Mouse (Mus musculus): Measurements from ENCODE around the gene Mtmr10.
A peak's percentile ranks its signal among the peaks of the same experiment; 100 is the strongest.

Gene Mtmr10

DNA sequence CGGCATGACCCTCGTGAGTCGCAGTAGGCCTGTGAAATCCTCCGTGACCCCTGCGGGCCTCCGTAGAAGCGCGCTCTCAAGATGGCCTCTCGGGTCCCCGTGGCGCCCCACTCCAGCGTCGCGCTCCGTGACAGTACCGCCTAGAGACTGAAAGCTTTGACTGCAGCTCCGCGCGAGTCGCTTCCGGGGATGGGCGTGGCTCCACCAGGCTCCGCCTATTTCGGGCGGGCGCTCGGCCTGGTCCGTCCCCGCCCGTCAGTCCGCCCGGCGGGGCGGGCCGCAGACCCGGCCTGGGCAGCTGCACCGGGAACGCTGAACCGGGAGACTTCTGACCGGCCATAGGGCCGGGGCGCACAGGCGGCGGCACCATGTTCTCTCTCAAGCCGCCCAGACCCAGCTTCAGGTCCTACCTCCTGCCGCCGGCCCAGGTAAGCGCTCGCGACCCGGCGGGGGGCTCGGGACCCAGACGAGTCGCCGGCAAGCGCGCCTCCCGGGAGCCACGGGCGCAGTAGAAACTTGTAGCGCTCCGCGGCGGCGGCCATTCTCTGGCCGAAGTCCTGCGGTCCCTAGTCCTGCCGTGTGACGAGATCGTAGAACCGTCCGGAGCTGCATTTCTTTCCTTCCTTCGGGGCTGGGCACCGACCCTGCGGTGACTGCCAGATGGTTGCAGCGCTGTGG is at the start of gene Mtmr10:
TSS of gene Mtmr10 (plus strand) at position 240 of the 678 bp plus-strand sequence.
- peak; percentile 97 for DNase-seq (ENCODE audit: low read depth, low spot score)

DNA sequence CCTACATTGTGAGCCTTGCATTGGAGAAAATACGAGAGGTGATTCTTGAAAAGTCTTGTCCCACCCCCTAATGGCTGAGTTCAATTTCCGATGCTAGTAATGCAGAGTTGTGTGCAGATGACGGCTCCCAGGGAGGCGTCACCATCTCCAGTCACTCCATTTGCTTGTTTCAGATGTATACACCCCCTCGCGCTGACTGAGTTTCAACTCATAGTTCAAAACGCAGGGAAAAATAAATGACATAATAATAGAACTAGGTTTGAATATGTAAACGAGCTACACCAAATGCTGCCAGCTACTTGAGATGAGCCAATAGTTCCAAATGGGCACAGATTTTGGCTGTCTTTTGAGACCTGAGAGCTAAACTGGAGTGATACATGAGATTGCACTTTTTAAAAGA is 49.7 kb upstream of the Mtmr10 start:
- DNase-seq (ENCODE audit: low read depth, low spot score) = no peak

- no peak for DNase-seq (ENCODE audit: low read depth, low spot score)
Measured at GRCm38 (mm10) chr7:64238410-64239086, 48.9 kb upstream of the Mtmr10 start.

DNA sequence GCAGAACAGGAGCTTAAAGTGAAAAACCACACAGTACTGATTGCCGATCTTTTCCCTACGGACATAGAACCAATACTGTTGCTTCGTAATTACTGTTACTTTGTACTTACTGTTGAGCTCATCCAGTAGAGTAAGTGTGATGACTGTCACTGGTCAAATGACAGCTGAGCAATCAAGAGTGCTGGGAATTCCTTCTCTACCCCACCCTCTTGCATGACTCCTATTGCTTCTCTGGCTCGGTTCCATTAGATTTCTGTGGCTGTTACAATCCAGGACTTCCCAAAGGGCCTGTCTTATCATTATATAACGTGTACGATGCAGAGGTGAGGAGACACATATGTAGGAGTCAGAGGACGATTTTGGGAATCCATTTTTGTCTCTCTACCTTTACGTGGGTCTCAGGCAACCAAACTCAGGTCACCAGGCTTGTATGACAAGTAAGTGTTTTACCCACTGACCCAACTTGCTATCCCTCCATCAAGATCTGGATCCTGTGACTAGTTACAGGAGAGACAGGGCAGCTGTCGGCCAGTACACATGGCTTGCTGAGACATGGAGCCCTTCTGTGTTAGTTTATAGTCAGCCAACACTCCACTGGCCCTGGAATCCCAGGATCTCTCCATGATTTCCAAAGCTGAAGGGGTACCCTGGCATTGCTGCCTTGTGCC is 48.2 kb upstream of the Mtmr10 start:
- DNase-seq (ENCODE audit: low read depth, low spot score) = no peak

- no peak for DNase-seq (ENCODE audit: low read depth, low spot score)
Measured at GRCm38 (mm10) chr7:64239806-64240315, 47.6 kb upstream of the Mtmr10 start.

- DNase-seq (ENCODE audit: low read depth, low spot score) = no peak
Measured at GRCm38 (mm10) chr7:64242424-64242823, 45.0 kb upstream of the Mtmr10 start.

- DNase-seq (ENCODE audit: low read depth, low spot score) = no peak
Measured at GRCm38 (mm10) chr7:64244371-64244770, 43.1 kb upstream of the Mtmr10 start.

DNA sequence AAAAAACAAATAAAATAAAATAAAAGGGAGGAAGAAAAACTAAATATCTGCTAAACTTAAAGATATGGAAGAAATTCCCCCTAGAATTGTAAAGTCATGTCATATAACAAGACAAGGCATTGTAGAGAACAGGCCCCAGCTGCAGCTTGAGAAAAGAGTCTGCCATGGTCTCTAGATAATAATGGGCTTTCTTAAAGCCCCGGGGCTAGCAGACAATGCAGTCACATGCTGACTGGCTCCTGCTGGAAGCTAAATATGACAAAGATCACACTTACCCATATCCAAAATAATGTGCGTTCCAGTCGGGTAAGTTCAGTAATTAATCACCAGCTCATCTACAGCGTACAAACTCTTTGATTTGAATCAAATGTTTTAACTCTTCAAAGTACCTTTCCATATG is 40.7 kb upstream of the Mtmr10 start:
- no peak for DNase-seq (ENCODE audit: low read depth, low spot score)

GRCm38 (mm10) chr7:64248352-64248751 is 39.1 kb upstream of the Mtmr10 start:
- no peak for DNase-seq (ENCODE audit: low read depth, low spot score)

DNA sequence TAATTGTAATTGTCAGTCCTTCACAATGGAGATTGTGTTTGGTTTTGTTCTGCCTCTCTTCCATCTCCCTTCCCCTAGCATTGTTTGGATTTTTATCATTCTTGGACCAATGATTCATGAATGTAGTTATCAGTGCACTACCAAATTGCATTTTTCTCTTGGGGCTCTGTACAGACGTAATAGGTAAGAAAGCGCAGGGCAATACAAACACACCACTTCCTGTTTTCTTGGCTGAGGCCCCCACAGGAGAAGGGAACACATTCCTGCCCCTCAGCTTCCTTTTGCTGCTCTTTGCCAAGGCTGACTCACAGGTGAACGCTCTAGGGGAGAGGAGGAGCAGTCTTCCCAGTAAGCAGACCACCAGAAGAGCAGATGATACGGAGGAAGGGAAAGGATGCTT is 37.7 kb upstream of the Mtmr10 start:
- DNase-seq (ENCODE audit: low read depth, low spot score) = no peak

- DNase-seq (ENCODE audit: low read depth, low spot score) = no peak
Measured at GRCm38 (mm10) chr7:64250417-64250816, 37.0 kb upstream of the Mtmr10 start.

GRCm38 (mm10) chr7:64253736-64254135 is 33.7 kb upstream of the Mtmr10 start:
- no peak for DNase-seq (ENCODE audit: low read depth, low spot score)

DNA sequence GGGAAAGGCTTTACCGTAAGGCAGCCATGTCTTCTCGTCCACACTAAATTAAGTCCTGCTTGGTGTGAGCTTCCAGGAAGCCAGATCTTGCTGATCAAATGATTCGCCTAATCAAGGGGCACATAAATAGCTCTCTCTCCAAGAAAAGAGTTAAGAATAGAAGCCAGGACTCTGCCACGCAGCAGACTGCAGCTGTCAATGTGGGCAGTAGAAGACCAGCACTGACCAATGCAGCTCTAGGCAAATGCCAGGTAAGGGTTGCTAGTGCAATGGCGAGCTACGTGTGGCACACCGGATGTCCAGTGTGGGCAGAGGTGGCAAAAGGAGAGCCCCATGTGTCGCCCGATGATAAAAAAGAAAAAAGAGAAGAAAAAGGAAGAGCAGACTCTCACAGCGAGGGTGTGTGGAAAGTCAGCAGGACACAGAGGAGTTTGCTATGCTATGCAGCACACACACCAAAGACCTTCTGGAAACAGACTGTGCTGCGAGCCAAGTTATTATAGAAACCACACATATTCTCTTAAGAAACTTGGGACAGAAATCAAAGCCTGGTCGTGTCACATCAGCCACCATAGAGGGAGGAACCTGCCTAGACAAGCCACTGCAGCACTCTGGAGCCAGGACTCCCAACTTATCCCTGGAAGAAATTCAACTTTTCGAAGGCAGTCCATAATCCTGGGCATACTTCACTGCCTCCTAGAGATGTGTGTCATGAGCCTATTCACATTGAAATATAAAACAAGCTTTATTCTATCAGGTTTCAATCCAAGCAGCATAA is 21.8 kb upstream of the Mtmr10 start:
- DNase-seq (ENCODE audit: low read depth, low spot score) = no peak

DNA sequence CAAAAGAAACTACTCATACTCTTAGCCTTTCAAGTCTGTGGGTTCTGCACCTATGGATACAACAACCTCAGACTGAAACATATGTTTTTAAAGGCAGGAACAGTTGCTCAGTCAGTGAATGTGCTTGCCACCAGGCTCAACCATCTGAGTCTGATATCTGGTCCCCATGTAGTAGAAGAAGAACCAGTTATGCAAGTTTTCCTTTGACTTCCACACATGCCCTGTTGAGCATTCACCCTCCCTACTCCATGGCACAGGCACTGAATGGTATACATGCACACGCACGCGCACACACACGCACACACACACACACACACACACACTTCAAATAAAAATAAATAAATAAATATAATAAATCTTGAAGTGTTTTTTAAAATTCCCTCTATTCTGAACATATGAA is 20.9 kb upstream of the Mtmr10 start:
- no peak for DNase-seq (ENCODE audit: low read depth, low spot score)

DNA sequence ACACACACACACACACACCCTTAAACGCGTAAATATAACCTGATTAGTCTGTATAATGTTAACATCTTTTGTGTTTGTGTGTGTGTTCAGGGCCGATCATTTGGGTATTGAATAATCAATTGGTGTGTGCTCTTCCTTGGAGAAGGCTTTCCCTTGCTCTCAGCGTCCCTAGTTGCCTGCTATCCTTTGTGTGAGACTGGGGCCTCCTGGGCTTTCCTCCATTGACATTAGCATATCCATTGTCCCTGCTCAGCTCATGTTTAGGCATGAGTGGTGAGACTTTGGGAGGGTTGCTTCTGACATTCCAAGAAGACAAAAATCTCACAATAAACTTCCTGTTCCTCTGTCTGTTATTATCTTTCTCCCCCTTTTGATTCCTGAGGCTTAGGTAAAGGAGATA is 15.5 kb upstream of the Mtmr10 start:
- no peak for DNase-seq (ENCODE audit: low read depth, low spot score)

GRCm38 (mm10) chr7:64275518-64275917 is 11.9 kb upstream of the Mtmr10 start:
- DNase-seq (ENCODE audit: low read depth, low spot score) = no peak

GRCm38 (mm10) chr7:64276921-64277320 is 10.5 kb upstream of the Mtmr10 start:
- no peak for DNase-seq (ENCODE audit: low read depth, low spot score)

DNA sequence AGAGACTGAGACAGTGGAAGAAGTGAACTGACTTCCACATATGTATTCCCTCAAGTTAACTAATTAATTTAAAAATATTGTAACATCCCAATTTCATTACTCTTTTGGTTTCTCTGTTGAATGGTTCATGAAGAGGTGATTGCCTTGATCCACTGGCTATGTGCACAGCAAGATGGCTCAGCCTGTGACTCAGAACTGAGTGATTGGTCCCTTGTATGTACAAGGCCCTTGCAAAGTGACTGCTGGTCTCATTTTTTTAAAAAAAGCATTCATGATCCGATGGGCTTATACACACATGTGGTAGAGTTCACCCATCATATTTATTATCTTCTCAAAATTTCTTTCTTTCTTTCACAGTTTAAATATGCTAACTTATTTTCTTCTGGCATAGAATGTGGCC is 8.9 kb upstream of the Mtmr10 start:
- no peak for DNase-seq (ENCODE audit: low read depth, low spot score)

- DNase-seq (ENCODE audit: low read depth, low spot score) = no peak
Measured at GRCm38 (mm10) chr7:64279548-64279947, 7.9 kb upstream of the Mtmr10 start.

DNA sequence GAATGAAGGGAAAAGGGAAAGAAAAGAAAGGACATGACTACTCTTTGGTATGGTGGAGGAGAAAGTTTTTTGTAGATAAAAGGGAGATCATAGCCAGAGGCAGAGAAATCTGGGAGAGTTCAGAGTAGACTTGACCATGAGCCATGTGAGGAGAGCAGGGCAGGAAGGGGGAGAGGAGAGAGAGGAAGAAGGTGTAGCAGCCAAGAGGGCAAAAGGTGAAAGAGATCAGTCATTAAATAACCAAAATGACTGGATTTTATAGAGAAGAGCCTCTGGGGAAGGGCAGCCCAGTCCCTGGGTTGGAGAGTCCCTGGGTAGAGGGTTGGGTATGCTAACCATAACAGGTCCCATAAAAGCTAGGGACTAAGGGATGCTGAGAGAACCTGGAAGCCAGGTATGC is 887 bp upstream of the Mtmr10 start:
- no peak for DNase-seq (ENCODE audit: low read depth, low spot score)

DNA sequence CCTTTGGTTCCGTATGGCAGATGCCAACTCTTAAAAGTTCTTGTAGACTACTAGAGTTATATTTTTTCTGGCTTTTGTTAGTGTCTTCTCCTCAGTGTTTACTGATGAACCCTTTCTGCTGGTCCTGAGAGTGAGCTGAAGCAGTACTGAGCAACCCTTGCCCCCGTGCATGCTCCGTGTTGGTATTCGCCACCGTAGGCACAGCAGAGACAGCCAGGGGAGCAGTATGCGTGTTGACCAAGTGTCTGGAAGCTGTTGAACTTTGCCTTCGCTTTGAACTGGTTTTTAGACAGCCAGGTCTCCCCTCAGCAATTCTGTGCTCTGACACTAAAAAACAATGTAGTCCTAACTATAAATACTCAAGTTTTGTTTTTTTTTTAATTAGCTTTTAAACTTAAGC is 2.0 kb downstream of the Mtmr10 start:
- DNase-seq (ENCODE audit: low read depth, low spot score) = no peak

- no peak for DNase-seq (ENCODE audit: low read depth, low spot score)
Measured at GRCm38 (mm10) chr7:64290431-64290830, 3.0 kb downstream of the Mtmr10 start.
